Mouse (Mus musculus) small intestine, adult 10 weeks (tissue): ENCODE data around the gene Sppl2c. TPM values are rescaled to one million over a fixed set of nuclear protein-coding genes. Genes with fewer than 3 reads are reported as not detected.

ENCODE experiments used
- polyA plus RNA-seq: library from polyadenylated mRNA; stranded (reverse); fragments of 350-450 nt; fragmentation: Illumina TruSeq; extraction: RNeasy Lipid Tissue Mini Kit (QIAGEN cat#74804); gene quantifications from one replicate; pipeline ENCODE4 v1.2.3, GENCODE M21; 2014; ENCODE audit warnings: low replicate concordance

Sppl2c gene
- not detected for polyA plus RNA-seq

DNA sequence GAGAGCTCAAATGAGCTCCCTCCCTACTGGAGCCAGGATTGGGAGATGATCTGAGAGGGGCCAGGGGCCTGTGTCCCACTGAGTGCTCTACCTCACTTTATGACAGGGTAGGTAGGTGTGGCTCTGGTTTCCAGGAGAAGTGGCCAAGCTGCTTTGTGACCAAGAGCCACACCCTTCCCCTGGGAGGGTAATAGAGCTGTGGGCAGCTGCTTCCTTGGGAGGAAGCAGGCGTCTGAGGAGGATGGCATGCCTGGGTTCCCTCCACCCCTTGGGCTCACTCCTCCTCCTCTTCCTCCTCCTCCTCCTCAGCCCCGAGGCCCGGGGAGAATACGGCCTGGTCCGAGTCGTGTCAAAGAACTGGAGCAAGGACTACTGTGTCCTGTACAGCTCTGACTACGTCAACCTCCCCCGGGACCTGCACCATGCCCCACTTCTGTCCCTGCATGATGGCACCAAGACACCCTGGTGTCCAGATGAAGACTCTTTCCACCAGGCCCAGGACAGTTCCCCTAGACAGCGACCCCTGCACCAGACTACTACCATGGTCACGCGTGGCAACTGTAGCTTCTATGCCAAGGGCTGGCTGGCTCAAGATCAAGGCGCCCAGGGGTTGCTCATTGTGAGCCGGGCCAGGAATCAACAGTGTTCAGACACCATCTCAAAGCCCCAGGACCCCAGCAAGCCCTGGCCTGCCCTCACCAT, at the start of gene Sppl2c:
Gene Sppl2c, plus strand, starts transcription at position 193 of the 702 bp plus-strand sequence.

GRCm38 (mm10) chr11:104231041-104231911, 45.1 kb downstream of the Sppl2c start, which contains the start of gene Mapt:
Mapt (plus strand) TSS chr11:104231390.

Other genes with a start within 250 kb of the Sppl2c start
- gene Nsf, start 232.3 kb upstream of the Sppl2c start, polyA plus RNA-seq, result 18.4 TPM
- gene Arf2, start 219.6 kb upstream of the Sppl2c start, polyA plus RNA-seq, result 12.0 TPM
- not detected for gene Crhr1, start 53.5 kb upstream of the Sppl2c start, polyA plus RNA-seq
- 0.41 TPM for gene Mapt, start 45.1 kb downstream of the Sppl2c start, polyA plus RNA-seq